Mouse (Mus musculus) heart, embryonic 16.5 days (tissue): ENCODE measurements around the gene Nudt5. TPM values are rescaled to one million over a fixed set of nuclear protein-coding genes. Genes with fewer than 3 reads are reported as not detected.

Experiments
- ATAC-seq: fragments of 200-750 bp; cut with Nextera tagmentation; replicated peaks from 2 replicates; pipeline ENCODE4 v1.8.0; 2017; ENCODE audit warnings: moderate number of reproducible peaks; ENCODE audit not compliant: insufficient read depth, low FRiP score; ENCODE audit errors: extremely low read depth
- H3K27ac ChIP-seq: fragments of 300-500 bp; sonication (generic); 2 replicates; pipeline ENCODE4 v1.5.1; 2014; ENCODE audit warnings: mild to moderate bottlenecking, low read length, control low read depth, moderate library complexity
- H3K27me3 ChIP-seq: fragments of 300-500 bp; sonication (generic); 2 replicates; pipeline ENCODE4 v1.6.1; 2014; ENCODE audit warnings: low read length, mixed read lengths; ENCODE audit not compliant: control insufficient read depth, insufficient read depth
- H3K36me3 ChIP-seq: fragments of 300-500 bp; sonication (generic); 2 replicates; pipeline ENCODE4 v1.6.1; 2014; ENCODE audit not compliant: control insufficient read depth, insufficient read depth
- H3K4me1 ChIP-seq: fragments of 300-500 bp; sonication (generic); 2 replicates; pipeline ENCODE4 v1.6.1; 2014; ENCODE audit warnings: low read length, mixed read lengths; ENCODE audit not compliant: control insufficient read depth, insufficient read depth
- H3K4me2 ChIP-seq: fragments of 300-500 bp; sonication (generic); 2 replicates; pipeline ENCODE4 v1.6.1; 2014; ENCODE audit warnings: low read depth, mild to moderate bottlenecking, control low read depth, low read length
- H3K4me3 ChIP-seq: fragments of 300-500 bp; sonication (generic); 2 replicates; pipeline ENCODE4 v1.5.1; 2014; ENCODE audit warnings: mild to moderate bottlenecking, control low read depth, low read length
- H3K9ac ChIP-seq: fragments of 300-500 bp; sonication (generic); 2 replicates; pipeline ENCODE4 v1.6.1; 2014; ENCODE audit warnings: low read length, control low read depth
- H3K9me3 ChIP-seq: fragments of 300-500 bp; sonication (generic); replicated peaks from 2 replicates; pipeline ENCODE4 v1.6.1; 2016; ENCODE audit warnings: low read length; ENCODE audit not compliant: control insufficient read depth
- WGBS: fragments of 180-500 bp; shearing (Covaris S2); extraction: QIAGEN DNeasy Blood & Tissue Kit; methylation state at CpG from one replicate; pipeline ENCODE4 v1.1.7; 2014; 5-methylcytosine and 5-hydroxymethylcytosine counted together
- polyA plus RNA-seq: library from polyadenylated mRNA; unstranded; fragments of >200 nt; fragmentation: Nextera tagmentation; extraction: Ambion mirVana; gene quantifications from 2 replicates; pipeline ENCODE4 v1.2.1, GENCODE M21; 2015

Nudt5 gene
- polyA plus RNA-seq, 1 experiment from 2014 or later: 62.5 TPM

DNA sequence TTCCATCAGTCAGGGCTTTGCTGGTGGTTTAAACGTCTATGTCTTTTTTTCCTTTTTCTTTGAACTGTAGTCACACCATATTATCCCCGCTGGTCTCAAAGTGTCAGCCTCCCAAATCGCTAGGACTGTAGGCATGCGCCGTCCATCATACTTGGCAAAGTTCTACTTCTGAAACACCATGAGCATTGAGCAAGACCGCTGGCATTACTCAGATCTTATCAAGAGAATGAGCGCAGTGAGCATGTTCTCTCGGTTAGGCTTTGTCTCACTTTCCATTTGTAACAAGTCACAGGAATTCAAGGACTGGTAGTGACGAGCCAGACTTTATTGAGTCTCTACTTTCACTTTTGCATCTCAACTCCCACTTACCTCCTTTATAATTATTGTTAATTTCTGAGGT lies 6.3 kb downstream of the Nudt5 start:
- no peaks in the 10 kb centered on the region for H3K27me3 ChIP-seq
- peaks cover 6% of the 10 kb centered on the region for H3K36me3 ChIP-seq
- no peaks in the 10 kb centered on the region for H3K9me3 ChIP-seq
- ATAC-seq: no peak
- WGBS: 80% methylated on average over 9 of the region's 9 CpGs
- H3K27ac ChIP-seq: no peak overlapping the region
- H3K4me3 ChIP-seq: no peak overlapping the region
- H3K4me2 ChIP-seq: no peak overlapping the region
- H3K9ac ChIP-seq: no peak overlapping the region
- H3K4me1 ChIP-seq: no peaks in the 10 kb centered on the region

DNA sequence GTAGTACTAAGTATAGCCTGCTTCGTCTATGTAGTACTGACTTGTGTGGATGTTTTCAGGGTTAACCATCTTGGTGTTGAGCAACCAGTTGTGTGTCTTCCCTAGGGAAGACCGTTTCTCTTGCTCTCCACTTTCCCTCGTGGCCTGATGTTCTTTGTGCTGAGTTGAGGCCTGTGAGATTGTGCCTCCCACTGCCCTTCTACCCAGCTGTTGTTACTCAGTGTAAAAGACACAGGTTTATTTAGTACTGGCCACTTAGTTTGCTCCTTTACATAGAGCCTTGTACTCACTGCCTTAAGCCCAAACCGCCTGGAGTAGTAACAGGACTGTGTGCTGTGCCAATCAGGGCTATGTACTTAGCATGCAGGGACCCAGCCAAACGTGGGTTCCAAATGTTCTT lies 7.0 kb downstream of the Nudt5 start:
- Histone ChIP-seq H3K4me2 (no peak overlapping the region), H3K4me1 (no peaks in the 10 kb centered on the region), H3K36me3 (peaks cover 6% of the 10 kb centered on the region), H3K27ac (no peak overlapping the region), H3K9ac (no peak overlapping the region), H3K27me3 (no peaks in the 10 kb centered on the region), H3K9me3 (no peaks in the 10 kb centered on the region), H3K4me3 (no peak overlapping the region)
- 86% methylated on average over 5 of the region's 5 CpGs for WGBS
- ATAC-seq: no peak

DNA sequence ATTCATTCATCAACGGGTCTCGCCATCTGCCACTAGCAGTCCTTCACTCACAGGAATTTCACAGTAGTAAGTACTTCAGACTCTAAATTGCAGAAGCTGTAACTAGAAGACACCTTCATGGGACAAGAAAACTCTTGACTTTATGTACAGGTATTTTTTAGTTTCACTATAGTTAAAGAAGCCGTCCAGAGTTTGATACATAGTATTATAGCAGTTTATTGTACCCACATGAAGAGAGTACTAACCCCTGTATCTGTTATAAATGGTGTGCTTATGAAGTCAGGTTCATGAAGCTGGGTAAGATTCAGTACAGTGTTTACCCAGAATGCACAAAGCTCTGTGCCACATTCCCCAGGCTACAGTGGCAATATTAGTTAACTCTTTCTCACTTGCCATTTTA lies 18.0 kb downstream of the Nudt5 start, which contains the start of gene Gm13199:
Gene Gm13199 (minus strand): TSS at position 101 of the 400 bp plus-strand sequence.
- Histone ChIP-seq H3K4me3 (no peak within 1 kb of the TSS), H3K36me3 (peaks cover 30% of the 10 kb centered on the region), H3K9me3 (no peaks in the 10 kb centered on the region), H3K27me3 (no peaks in the 10 kb centered on the region), H3K4me1 (no peaks in the 10 kb centered on the region), H3K27ac (no peak within 1 kb of the TSS), H3K4me2 (no peak within 1 kb of the TSS), H3K9ac (no peak within 1 kb of the TSS)
- no peak for ATAC-seq
- 86% methylated on average over 3 of the region's 3 CpGs for WGBS

DNA sequence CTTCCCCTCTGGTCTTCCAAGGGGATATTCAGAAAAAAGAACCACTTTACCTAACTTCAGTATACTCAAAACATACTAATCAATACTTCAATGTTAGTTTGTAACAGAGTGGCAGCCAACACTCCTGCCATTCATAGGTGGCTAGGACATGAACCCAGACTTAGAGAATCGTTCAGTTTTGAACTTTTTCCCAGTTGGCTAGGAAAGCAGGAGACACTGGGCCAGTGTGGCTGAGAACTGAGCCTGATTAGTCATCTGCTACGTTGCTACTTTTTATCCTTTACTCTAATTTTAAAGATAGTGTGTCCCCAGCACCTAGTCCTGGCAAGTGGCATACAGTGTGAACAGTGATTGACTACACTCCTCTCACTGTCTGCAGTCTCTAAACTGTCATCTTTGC lies 22.9 kb downstream of the Nudt5 start:
- Histone ChIP-seq H3K9me3 (no peaks in the 10 kb centered on the region), H3K27me3 (no peaks in the 10 kb centered on the region), H3K27ac (no peak overlapping the region), H3K4me3 (no peak overlapping the region), H3K4me1 (no peaks in the 10 kb centered on the region), H3K36me3 (peaks cover 41% of the 10 kb centered on the region), H3K9ac (no peak overlapping the region), H3K4me2 (no peak overlapping the region)
- no peak for ATAC-seq
- WGBS: 83% methylated on average over 2 of the region's 2 CpGs

DNA sequence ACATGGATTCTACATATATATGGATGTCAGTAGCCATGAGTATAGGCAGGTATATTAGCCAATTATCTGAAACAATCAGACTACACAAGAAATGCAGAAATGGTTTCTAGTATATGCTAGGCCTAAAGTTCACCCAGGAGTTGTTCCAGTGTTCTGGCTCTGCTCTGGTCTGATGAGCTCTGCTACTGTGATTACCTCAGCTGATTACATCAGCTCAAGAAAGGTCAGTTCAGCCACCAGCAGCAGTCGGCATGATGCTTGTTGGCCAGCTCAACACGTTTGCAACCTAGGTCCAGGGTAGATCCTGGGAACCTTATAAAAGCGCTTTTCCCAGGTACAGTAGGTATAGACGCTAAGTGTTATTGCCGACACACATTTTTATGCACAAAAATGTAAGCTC lies 24.9 kb downstream of the Nudt5 start:
- WGBS: 83% methylated on average over 5 of the region's 5 CpGs
- Histone ChIP-seq H3K4me2 (no peak overlapping the region), H3K27ac (no peak overlapping the region), H3K9me3 (no peaks in the 10 kb centered on the region), H3K4me3 (no peak overlapping the region), H3K9ac (no peak overlapping the region), H3K27me3 (no peaks in the 10 kb centered on the region), H3K4me1 (no peaks in the 10 kb centered on the region), H3K36me3 (peaks cover 53% of the 10 kb centered on the region)
- no peak for ATAC-seq

DNA sequence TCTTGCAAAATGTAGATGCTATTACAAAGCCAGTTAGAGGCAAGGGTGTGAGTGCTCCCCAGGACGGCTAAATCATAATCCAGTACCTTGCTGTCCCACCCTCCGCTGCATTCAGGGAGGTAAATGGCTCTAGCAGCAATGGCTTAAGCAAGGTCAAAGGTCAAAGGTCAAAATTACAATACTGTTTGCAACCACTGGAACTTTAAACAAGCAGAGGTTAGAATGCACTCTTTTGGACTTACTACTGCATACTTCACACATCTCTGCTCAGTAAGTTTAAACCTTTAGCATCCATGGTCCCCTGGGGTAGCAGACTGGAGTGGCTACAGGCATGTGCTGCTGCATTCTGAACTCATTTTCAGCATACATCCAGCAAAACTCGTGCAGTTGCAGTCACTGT lies 32.6 kb downstream of the Nudt5 start:
- H3K9ac ChIP-seq: no peak overlapping the region
- ATAC-seq: no peak
- no peaks in the 10 kb centered on the region for H3K27me3 ChIP-seq
- H3K4me3 ChIP-seq: no peak overlapping the region
- H3K4me1 ChIP-seq: no peaks in the 10 kb centered on the region
- H3K9me3 ChIP-seq: no peaks in the 10 kb centered on the region
- no peak overlapping the region for H3K27ac ChIP-seq
- H3K4me2 ChIP-seq: no peak overlapping the region
- H3K36me3 ChIP-seq: peaks cover 53% of the 10 kb centered on the region
- WGBS: 89% methylated on average over 3 of the region's 3 CpGs

DNA sequence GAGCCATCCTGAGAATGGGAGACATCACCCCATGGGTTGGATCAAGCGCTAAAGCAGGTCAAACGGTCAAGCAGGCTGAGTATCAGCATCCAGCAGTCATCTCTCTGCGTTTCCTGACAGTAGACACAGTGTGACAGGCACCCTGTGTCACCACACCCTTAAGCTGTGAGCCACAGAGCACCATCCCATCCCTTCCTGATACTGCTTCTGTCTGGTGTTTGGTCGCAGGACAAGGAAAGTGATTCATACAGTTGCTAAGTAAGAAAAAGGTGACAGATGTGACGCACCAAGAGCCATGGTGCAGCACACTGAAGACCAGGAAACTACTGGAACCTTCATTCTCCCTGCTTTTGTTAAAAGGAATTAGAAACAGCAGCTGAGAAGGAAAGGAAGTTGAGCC lies 44.0 kb downstream of the Nudt5 start:
- Histone ChIP-seq H3K9me3 (no peaks in the 10 kb centered on the region), H3K9ac (no peak overlapping the region), H3K4me3 (no peak overlapping the region), H3K27me3 (no peaks in the 10 kb centered on the region), H3K27ac (no peak overlapping the region), H3K36me3 (peaks cover 22% of the 10 kb centered on the region), H3K4me1 (peaks cover 3% of the 10 kb centered on the region; the same call in 1 of the 2 replicates), H3K4me2 (no peak overlapping the region)
- 66% methylated on average over 5 of the region's 5 CpGs for WGBS
- ATAC-seq: no peak

DNA sequence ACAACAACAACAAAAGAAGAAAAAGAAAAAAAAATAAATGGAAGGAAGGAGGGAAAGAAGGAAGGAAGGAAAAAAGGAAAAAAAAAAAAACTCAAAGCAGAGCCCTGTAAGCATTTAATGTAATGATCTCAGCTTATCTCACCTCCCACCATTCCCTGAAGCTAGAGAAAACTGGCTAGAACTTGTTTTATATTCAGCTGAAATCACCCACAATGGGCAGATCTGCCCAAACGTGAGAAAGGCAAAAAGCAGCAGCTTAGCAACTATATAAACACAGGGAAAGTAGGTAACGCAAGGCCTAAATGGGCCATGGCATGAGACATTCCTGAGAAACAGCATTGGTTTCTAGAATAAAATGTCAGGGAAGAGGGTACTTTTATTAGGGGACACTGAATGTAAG lies 44.6 kb downstream of the Nudt5 start:
- ATAC-seq: no peak
- 80% methylated on average over 2 of the region's 2 CpGs for WGBS

DNA sequence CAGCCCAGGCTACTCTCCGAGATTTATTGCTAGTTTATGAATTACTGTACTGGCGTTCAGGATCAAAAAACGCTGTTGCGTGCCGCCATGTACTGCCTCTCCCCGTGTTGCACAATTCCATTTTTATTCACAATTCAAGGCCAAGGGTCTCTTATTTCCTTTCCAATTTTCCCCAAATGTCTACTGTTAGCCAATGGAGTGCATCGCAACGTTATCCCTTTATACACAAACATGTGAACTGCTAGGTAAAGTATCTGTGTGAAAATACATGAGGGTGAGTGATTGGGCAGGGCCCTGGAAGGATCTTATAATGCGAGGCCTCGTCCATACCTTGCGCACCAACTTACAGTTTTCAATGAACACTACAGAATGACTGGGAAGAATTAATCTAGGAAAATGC lies 49.5 kb downstream of the Nudt5 start:
- no peaks in the 10 kb centered on the region for H3K27me3 ChIP-seq
- no peak overlapping the region for H3K27ac ChIP-seq
- peak overlapping the region; percentile 73 for H3K4me3 ChIP-seq
- 0 out of 2 replicates have a peak, but pooled peaks cover 2% of the 10 kb centered on the region for H3K36me3 ChIP-seq
- no peak for ATAC-seq
- peaks cover 6% of the 10 kb centered on the region; the same call in 1 of the 2 replicates for H3K4me1 ChIP-seq
- peak overlapping the region; percentile 64 for H3K4me2 ChIP-seq
- H3K9me3 ChIP-seq: no peaks in the 10 kb centered on the region
- H3K9ac ChIP-seq: peak overlapping the region; percentile 88
- 51% methylated on average over 11 of the region's 11 CpGs for WGBS

More for the DNA sequence above, 44.6 kb downstream of the Nudt5 start:
- peaks cover 20% of the 10 kb centered on the region for H3K36me3 ChIP-seq
- H3K9ac ChIP-seq: no peak overlapping the region
- H3K4me3 ChIP-seq: no peak overlapping the region
- H3K9me3 ChIP-seq: no peaks in the 10 kb centered on the region
- no peak overlapping the region for H3K4me2 ChIP-seq
- no peaks in the 10 kb centered on the region for H3K27me3 ChIP-seq
- H3K27ac ChIP-seq: no peak overlapping the region
- peaks cover 6% of the 10 kb centered on the region; the same call in 1 of the 2 replicates for H3K4me1 ChIP-seq
